Mouse (Mus musculus) cerebellum, adult (tissue): Measurements from ENCODE around the gene Plin4.
"Not testable (repeated sequence)": the region's sequence is repeated elsewhere in the genome, so short reads cannot be mapped to it uniquely, and the experiment has no call there.

Source experiments
- ATAC-seq: cut with Nextera tagmentation; 2 replicates; pipeline ENCODE4 v1.9.2; 2017; ENCODE audit warnings: mild to moderate bottlenecking, moderate library complexity, mixed read lengths; ENCODE audit not compliant: insufficient number of reproducible peaks, low FRiP score, low TSS enrichment

Gene Plin4

GRCm38 (mm10) chr17:56066451-56066850 lies 43.2 kb downstream of the Plin4 start:
- no peak for ATAC-seq

- not testable (repeated sequence) for ATAC-seq
These were observed 43.9 kb downstream of the Plin4 start for GRCm38 (mm10) chr17:56065715-56066114.

DNA sequence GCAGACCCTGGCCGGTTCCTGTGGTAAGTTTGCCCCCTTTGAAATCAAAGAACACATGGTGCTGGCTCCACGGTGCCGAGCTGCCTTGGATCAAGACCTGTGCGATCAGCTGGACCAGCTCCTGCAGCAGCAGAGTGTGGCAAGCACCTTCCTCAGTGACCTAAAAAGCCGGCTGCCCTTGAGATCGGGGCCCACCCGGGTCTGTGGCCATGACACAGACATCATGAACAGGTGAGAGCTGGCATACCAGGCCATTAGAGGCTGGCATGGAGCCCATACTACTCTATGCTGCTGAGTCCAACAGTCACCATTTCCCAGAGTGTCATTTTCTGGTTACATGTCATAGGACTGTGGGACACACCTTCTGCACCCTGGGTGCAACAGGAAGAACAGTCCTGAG lies 47.5 kb downstream of the Plin4 start:
- no peak for ATAC-seq

- peak; percentile 80; the same call in 1 of the 2 replicates for ATAC-seq
These were observed 52.1 kb downstream of the Plin4 start for GRCm38 (mm10) chr17:56057381-56058120.

DNA sequence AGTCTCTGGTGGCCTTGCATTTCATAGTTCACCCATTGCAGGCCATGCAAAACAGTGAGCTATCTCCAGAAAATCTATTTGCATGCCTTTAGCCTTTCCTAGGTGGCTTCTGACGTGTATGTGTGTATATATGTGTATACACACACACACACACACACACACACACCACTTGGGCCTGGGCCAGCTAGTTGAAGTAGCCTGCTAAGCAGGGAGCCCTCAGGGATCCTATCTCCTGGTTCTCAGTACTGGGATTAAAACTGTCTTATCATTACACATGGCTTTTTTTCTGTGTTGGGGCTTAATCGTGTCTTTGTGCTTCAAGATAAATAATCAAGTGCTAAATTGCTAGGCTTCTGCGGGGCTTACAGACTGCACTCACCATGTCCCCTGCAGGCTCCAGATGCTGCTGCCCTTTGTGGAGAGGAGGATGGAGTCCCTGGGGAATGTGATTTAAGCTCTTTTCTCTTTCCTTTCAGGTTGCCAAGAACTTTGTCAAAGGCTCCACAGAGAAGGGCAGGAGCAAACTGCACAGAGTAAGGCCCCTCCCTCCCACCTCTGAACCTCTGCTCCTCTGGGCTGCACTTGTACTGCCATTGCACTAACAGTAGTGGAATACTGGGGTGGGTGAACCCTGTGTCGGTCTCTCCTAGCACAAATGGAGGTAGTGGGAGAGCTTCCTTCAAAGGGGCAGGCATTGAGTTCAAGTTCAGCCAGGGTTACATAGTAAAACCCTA lies 53.5 kb downstream of the Plin4 start:
- no peak for ATAC-seq

GRCm38 (mm10) chr17:56054938-56055337 lies 54.7 kb downstream of the Plin4 start:
- no peak for ATAC-seq

- no peak for ATAC-seq
These were observed 58.2 kb downstream of the Plin4 start for GRCm38 (mm10) chr17:56051369-56051768.
